Mouse (Mus musculus) lung, postnatal 0 days (tissue): Measurements from ENCODE around the gene Abraxas2.

ENCODE experiments used
- CTCF ChIP-seq: IDR thresholded peaks from 2 replicates; pipeline ENCODE4 v1.5.1; 2016; ENCODE audit warnings: antibody characterized with exemption, mild to moderate bottlenecking
- EP300 ChIP-seq: IDR thresholded peaks from 2 replicates; pipeline ENCODE4 v1.6.1; 2016; ENCODE audit warnings: antibody characterized with exemption, mild to moderate bottlenecking, control low read depth

GRCm38 (mm10) chr7:132816528-132816927 is 42.5 kb upstream of the Abraxas2 start:
- TF ChIP-seq CTCF (no peak), EP300 (no peak)
